Mouse (Mus musculus) stomach, embryonic 15.5 days (tissue): ENCODE data around the gene Mmaa. TPM values are rescaled to one million over a fixed set of nuclear protein-coding genes. Genes with fewer than 3 reads are reported as not detected.

Source experiments
- polyA plus RNA-seq: library from polyadenylated mRNA; unstranded; fragments of >200 nt; fragmentation: Nextera tagmentation; extraction: Ambion mirVana; gene quantifications from 2 replicates; pipeline ENCODE4 v1.2.1, GENCODE M21; 2015

Gene Mmaa
- polyA plus RNA-seq, 1 experiment from 2014 or later, result 13.6 TPM

Other genes starting within 250 kb of the Mmaa start
- not detected in 2 replicates for gene 1700011L22Rik, start 46.4 kb downstream of the Mmaa start, polyA plus RNA-seq
- 39.8 and 39.9 TPM in 2 replicates for gene Smad1, start 104.6 kb upstream of the Mmaa start, polyA plus RNA-seq